Mouse (Mus musculus): ENCODE results near the gene Hhat. TPM values are rescaled to one million over a fixed set of nuclear protein-coding genes. Genes with fewer than 3 reads are reported as not detected.

Gene Hhat
- total RNA-seq, 2 experiments from 2014 or later: 1.0 to 2.4 TPM

DNA sequence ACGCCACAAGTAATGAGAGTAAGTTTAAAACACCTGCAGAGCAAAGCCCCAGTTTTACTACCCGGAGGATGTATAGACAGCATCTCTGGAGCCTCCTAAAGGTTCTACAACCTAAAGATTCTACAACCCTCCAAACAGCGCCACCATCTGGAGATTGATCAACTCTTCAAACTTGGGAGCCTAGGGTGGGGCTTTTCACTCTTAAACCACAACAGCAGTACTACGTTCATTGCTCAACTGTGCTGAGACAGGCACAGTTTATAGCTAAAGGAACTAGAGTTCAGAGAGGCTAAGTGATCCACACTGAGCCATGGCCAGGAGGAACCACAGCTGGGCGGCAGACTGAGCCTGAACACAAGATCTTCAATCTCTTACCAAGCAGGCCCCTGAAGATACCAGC, 107.9 kb downstream of the Hhat start:
- peak; percentile 52; the same call in 1 of the 2 replicates for ATAC-seq (replicated peaks; ENCODE audit: poor library complexity, severe bottlenecking)

DNA sequence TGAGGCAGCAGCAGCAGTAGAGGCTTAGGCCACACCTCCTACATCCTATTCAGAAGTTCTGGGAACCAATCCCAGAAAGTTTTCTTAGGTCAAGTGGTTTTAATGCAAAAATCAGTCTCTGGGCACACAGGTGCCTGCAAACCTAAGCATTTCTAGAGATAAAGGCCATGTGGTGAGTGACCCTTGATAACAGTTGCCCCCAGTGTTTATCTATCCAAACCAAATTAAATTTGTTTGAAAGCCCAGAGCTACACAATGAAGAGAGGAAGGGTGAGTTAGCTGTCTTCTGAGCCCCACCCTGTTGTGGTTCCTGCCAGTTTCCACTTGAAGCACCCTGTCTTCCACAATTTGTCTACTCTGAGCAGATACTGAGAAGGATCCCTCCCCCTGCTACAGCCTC, 109.4 kb downstream of the Hhat start:
- no peak for ATAC-seq (replicated peaks; ENCODE audit: poor library complexity, severe bottlenecking)

DNA sequence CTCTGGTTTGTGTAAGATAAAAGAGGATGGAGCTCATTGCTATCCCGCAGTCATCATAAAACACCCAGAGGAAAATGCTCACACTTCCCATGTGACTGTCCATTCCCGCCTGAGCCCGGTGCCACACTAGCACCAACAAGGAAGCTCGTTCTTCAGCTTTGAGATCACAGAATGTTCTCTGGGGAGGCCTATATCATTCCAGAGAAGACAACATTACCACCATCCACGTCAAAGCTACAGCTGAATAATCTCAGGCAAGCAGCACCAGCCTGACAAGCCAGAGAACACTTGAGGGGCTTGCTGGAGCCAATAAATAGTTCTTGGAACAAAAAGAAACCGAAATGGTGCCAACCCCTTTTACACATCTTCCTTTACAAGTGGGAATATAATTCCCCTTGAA, 113.6 kb downstream of the Hhat start:
- no peak for ATAC-seq (replicated peaks; ENCODE audit: poor library complexity, severe bottlenecking)

DNA sequence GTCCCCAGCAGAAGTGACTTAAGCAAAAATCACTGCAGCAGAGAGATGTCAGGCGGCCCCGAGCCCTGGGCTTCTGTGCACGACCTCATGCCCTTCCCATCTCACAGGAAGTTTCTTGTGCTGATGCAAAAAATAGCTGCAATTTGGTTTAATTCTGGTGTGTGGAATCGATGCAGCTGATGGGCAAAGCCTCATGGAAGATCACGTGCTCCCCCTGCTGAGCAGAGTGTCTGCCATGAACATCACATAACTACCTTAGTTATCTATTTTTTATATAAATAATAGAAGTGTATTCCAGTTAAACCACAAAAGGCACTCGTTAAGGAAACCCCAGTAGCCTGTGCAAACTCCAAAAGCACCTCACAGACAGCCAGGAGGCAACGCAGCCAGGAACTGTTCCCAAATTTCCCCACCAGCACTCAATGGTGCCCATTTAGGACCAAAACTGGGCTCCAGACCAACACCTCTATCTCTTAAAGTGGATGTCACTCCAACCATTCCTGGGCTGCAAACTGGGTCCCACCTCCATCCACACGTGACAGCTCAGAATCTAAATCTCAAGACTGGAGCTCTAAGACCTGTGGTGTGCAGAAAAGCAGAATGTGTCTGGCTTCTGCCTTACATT, 118.9 kb downstream of the Hhat start:
- no peak for ATAC-seq (replicated peaks; ENCODE audit: poor library complexity, severe bottlenecking)

DNA sequence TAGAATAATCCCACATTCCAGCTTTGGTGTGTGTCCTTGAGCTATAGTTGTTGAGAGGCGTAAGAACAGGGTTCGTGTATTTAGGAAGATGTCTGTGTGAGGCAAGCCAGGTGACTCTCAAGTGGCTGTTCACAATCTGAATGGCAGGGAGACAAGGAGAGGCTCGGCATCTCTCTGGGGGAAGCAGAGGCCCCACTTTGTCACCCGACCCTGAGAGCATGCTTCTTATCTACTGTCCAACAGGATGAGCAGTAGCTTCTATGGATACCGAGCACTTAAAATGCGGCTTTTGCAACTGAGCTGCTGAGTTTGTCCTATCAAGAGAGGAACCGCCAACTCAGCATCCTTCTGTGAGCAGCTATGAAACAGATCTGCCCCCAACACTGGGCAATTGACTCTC, 120.4 kb downstream of the Hhat start:
- ATAC-seq (replicated peaks; ENCODE audit: poor library complexity, severe bottlenecking): no peak

DNA sequence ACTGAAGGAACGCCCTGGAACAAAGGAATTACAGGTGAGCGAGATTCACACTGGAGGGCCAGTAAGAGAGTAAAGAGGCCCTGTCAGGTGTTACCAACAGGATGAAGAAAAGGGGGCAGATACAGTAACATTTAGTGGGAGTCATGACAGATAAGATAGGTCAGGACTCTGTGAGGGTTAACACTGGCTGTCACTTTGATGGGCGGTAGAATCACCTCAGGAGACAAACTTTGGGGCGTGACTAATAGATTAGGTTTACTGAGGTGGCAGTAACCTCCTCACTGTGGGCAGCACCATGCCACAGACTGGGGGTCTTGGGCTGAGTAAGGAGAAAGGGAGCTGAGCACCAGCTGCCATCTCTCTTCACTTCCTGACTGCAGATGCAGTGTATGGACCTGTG, 121.0 kb downstream of the Hhat start:
- ATAC-seq (replicated peaks; ENCODE audit: poor library complexity, severe bottlenecking): no peak

DNA sequence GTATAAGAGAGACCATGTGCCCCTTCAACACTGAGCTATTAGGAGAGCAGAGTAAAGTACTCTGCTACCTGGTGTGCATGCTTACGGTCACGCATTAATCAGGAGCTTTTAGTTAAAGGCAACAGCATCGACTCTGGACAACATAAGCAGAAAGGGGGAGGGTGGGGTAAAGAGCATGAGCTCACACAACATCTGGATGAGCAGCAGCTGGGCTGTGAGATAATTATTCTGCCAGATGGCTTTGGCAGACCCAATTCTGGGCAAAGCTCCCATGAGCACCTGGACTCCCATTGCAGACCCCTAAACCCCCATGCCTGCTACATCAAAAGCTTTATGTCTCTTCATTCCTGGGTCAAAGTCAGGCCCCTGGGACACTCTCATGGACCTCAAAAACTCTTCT, 121.8 kb downstream of the Hhat start:
- no peak for ATAC-seq (replicated peaks; ENCODE audit: poor library complexity, severe bottlenecking)

DNA sequence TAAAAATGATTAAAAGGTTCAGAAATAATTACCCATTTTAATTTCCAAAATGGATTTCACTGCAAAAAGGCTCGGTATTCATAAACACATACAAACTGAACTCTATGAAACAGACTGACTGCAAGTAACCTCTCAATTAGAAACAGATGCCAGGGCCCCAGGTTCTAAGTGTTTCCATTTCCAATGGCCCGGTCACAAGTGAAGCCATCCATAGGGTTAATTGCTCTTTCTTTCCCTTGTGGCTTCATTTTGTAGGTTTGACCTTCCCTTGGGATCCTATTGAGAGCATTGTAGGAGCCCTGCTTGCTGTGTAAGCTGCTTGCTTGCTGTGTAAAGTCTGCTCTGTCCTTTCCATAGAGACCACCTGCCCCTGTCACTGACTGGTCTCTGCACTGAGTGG, 123.7 kb downstream of the Hhat start:
- ATAC-seq (replicated peaks; ENCODE audit: poor library complexity, severe bottlenecking): no peak

DNA sequence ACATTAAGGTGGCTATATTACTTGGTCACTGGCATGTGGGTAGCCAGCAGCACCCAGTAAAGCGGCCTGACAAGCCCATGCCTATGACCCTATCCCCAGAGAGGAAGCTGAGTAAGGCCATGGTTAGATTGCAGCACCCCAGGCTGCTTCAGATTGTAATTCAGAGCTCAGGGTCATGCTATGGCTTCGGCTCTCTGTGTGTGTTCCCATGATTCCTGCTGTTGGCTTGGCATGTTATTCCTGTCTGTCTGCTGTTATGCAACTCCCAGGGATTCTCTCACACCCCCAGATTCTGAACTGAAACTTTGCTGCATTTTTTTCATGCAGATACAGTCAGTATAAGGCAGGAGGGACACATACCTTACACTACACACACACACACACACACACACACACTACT, 128.9 kb downstream of the Hhat start:
- no peak for ATAC-seq (replicated peaks; ENCODE audit: poor library complexity, severe bottlenecking)

DNA sequence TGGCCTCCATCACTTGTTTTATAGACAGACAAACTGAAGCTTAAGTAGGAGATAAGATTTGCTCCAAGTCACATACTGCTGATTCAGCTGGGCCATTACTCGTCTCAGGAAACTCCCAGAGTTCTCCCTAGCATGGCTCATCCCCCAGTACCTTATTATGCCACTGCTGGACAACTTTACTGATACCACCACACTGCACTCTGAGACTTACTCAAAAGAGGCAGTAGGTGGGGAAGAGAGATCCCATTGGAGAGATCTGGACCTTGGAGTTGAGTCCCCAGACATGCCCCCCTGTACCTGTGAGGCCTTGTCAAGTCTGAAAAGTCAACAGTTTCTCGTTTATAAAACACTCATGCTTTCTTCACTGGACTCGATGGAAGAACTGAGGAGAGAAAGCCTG, 131.8 kb downstream of the Hhat start:
- no peak for ATAC-seq (replicated peaks; ENCODE audit: poor library complexity, severe bottlenecking)

DNA sequence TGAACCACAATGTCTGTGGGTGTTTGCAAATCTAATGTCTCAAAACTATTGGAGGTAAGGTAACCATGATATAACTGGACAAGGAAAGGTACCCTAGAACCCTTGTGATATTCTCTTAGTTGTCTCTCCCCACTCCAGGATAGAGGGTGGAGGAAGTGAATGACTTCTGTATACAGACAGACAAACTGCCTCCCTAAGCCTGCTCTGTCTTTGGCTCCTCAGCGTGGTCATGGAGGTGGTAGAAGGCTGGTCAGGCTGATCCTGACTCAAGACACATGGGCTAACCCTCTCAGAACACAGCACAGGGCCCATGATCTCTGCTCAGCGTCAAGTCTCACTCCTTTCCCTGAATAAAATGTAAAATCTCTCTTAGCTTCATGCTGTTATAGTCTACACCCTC, 149.2 kb downstream of the Hhat start:
- ATAC-seq (replicated peaks; ENCODE audit: poor library complexity, severe bottlenecking): no peak

DNA sequence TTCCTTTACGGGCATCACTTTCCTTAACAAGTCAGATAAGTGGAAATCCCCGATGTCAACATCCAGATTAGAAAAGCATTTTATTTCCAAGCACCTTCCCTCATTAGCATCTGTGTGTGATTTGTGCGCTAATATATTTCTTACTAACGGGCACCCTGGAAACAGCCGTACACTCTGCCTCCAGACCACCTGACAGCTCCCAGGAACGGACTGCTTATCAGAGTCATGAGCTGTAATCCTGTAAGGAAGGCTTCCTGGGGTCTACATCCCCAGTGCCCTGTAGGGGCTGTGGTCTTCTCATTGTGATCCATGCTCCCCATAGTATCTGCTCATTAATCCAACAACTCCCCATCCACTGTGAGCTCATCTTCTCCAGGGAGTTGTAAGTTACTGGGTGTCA, 157.8 kb downstream of the Hhat start:
- ATAC-seq (replicated peaks; ENCODE audit: poor library complexity, severe bottlenecking): no peak

DNA sequence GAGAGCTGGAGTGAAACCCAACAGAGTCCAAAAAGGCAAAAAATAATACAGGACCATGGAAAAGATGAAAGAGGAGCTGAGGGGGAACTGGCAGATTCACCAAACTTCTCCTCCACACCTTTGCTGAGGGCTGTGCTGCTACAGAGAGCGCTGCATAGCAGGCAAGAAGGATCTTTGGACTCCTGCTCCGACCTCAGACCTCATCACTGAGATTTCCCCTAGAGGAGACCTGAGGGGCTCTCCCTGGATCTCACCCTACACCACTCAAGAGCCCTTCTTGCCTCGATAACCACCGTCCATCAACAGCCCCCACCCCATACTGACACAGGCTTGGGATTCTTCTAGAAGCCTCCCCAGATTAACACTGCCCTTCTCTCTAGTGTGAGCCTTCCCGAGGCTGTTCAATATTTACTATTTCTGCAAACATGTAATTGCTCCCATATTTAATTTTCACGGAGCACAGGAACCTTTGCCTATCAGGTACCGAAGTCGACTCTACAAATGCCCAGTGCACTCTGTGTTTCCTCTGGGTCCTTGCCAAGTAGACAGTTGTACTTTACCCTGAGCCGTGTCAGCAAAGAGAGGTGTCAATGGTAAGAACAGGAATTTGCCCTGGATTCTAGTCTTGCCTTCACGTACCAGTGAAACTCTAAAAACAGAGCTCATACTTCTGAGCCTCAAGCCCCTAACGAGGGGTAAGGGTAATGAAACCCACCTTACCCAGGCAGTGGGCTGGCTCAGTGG, 158.9 kb downstream of the Hhat start:
- ATAC-seq (replicated peaks; ENCODE audit: poor library complexity, severe bottlenecking): no peak

DNA sequence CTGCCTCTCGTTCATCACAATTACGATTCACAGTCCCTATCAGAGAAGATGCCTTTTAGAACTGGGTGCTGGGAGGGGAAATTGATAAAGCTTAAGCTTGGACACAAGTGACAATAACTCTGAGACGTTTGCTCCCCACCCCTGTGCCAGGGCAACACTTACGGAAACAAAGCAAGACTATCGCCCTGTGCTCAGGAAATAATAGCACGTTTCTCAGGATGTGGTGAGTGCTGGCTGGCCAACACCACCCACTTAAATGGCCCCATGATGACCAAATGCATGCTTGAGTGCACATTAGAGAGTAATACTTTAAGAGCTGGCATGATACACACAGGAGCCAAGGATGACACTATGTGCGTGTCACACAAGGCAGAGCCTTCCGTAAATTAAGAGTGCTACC, 164.1 kb downstream of the Hhat start:
- ATAC-seq (replicated peaks; ENCODE audit: poor library complexity, severe bottlenecking): peak; percentile 16; the same call in 1 of the 2 replicates

DNA sequence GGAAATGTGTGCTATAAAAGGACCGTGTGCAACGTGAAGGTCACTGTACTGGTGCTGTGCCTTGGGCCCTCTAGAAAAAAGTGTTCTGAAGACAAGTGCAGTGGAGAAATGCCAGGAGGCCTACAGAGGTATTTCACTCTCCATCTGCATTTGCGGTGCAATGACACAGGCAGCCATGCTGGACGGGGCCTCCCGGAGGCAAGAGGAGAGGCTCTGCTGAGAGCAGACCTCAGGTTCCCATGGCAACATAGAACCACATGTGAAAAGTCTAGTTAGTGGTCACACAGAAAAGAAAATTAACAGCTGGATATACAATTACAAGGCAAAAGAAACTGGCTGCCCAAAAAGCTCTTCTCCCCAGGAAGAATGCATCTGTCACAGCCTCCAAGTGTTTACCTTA, 166.6 kb downstream of the Hhat start:
- no peak for ATAC-seq (replicated peaks; ENCODE audit: poor library complexity, severe bottlenecking)

DNA sequence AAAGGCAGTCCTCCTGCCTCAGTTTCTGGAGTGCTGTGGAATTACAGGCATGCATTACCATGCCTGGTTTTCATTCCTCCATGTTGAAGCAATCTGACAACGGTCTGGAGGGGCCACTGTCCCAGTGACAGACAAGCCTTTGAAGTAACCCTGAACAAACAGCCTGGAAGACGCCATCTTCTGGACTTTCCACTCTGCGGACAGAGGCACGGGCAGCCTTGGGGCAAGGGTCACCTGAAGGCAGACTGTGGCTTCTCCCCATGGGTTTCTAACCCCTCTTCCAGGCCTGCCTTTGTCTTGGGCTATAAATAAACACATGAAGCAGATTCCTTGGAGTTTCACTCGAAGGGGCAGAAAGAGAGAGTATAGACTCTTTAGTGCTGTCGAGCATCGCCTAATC, 167.5 kb downstream of the Hhat start:
- no peak for ATAC-seq (replicated peaks; ENCODE audit: poor library complexity, severe bottlenecking)

DNA sequence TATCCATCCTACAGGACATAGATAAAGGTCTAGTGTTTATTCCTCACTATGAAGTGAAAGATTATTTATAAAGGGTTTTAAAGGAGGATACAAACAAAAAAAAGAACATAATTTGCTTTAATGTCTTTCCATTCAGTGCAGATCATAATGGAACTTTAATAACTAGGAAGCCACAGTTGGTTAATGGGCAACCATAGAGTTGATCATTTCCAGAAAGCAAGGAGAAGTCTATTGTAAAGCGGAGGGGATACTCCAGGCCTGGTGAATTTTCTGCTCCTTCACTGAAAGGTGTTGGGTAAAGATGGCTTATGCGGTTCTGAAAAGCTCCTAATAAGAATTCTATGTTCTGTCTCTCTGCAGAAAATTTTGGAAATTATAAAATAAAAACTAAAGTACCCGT, 169.8 kb downstream of the Hhat start:
- ATAC-seq (replicated peaks; ENCODE audit: poor library complexity, severe bottlenecking): no peak

DNA sequence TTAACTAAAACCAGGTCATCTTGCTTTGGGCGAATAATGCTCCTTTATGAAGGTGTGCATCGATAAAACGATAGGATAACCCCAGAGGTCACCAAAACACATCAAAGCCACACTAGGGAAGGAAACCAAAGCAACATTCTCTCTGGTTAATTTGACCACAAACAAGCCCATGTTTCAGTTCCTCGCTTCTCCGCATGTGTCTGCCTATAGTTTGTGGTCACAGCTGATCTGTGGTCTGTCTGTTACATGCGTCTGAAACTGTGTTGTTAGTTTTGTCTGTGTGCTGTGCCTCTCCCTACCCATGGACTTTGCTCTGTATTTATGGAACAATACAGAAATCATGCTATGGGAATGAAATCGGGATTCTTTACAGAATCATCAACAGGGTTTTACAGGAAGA, 171.3 kb downstream of the Hhat start:
- peak; percentile 86 for ATAC-seq (replicated peaks; ENCODE audit: poor library complexity, severe bottlenecking)

DNA sequence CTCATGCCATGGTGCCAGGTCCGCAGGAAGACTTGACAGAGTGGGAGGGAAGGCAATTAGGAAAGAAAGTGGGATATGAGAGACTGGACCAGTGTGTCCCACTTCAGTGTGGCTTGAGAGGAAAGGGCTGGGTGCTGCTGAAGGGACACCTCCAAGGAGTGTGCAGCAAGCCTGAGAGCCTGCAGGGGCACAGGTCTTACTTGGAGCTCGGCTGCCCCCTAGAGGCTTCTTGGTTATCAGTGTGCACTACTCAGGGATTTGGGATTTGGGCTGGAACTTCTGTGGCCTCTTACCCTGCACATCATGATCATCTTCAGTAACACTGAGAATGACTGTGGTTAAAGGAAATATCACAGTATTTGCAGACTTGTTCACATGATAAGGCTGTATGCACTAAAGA, 172.6 kb downstream of the Hhat start:
- ATAC-seq (replicated peaks; ENCODE audit: poor library complexity, severe bottlenecking): peak; percentile 76

DNA sequence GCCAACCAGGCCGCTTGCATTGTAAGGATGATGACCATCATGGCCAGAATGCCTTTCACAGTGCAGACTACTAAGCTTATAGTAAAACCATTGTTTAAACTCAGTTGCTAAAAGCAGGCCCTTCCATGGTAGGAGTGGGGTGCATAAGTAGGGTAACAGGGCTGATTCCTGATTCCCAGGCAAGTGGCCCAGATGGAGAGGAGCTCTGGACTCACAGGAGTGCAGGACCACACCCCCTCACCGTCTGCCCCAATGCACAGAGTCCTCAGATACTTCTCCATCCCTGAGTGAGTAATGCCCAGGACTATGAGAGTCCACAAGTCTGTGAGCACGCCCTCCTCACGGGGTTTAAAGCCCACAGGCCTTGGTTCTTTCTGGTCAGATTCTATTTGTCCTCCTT, 175.6 kb downstream of the Hhat start:
- ATAC-seq (replicated peaks; ENCODE audit: poor library complexity, severe bottlenecking): no peak

DNA sequence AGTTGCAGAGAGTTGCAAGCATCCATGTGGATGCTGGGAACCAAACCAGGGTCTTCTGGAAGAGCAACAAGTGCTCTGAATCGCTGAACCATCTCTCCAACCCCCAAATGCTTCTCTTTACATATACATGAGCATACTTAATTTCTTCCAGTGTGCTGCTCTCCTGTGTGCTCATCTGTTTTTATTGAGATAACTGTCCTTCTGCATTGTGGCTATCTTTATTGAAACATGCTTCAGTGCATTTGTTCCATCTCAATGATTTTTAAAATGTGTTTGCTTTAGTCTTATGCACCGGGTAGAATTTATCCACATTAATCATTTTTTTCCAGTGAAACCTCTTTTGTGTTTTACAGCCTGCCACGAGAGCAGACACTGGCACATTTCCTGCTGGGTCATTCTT, 177.5 kb downstream of the Hhat start:
- ATAC-seq (replicated peaks; ENCODE audit: poor library complexity, severe bottlenecking): no peak

DNA sequence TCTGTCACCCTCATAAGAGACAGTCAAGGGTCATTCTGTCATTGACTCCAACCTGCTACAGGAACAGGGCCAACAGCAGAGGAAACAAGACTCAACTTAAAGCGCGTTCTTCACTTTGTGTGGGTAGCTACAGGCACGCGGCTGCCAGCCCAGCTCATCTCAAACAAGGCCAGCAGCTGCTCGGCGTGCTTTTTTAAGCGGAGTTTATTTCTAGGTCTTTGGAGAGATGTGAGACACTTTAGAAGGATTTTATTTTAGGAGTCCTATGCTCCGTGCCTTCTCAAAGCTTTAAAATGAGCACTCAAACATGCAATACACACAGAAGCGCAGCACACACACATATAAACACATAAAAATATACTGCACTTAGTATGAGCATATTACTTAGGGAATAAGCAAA, 183.6 kb downstream of the Hhat start:
- ATAC-seq (replicated peaks; ENCODE audit: poor library complexity, severe bottlenecking): no peak

All from granulocyte monocyte progenitor cell, adult 5-6 weeks (primary cell).